Mouse (Mus musculus) CH12.LX (cell line): ENCODE measurements around the gene Traf3ip2.

Experiments
- CTCF ChIP-seq, 2 experiments: IDR thresholded peaks in 1 of 2; conservative IDR thresholded peaks in 1 of 2; 2 replicates each; pipeline ENCODE4 v1.5.1; 2011 to 2012; ENCODE audit warnings: low read depth in 2 of 2, low read length in 2 of 2, improper control_type of control experiment in 1 of 2, inconsistent platforms in 1 of 2, mild to moderate bottlenecking in 1 of 2, moderate library complexity in 1 of 2
- EP300 ChIP-seq: IDR thresholded peaks from 2 replicates; pipeline ENCODE4 v1.6.1; 2011; ENCODE audit warnings: low read length, improper control_type of control experiment
- ETS1 ChIP-seq: conservative IDR thresholded peaks from 2 replicates; pipeline ENCODE4 v1.6.1; 2012; ENCODE audit warnings: low read depth, mild to moderate bottlenecking, inconsistent platforms, low read length, improper control_type of control experiment, moderate library complexity
- IRF4 ChIP-seq: IDR thresholded peaks from 2 replicates; pipeline ENCODE4 v1.6.1; 2014; ENCODE audit warnings: low read depth, mild to moderate bottlenecking, inconsistent platforms, low read length, improper control_type of control experiment
- JUN ChIP-seq: IDR thresholded peaks from 2 replicates; pipeline ENCODE4 v1.6.1; 2011; ENCODE audit warnings: low read depth, mild to moderate bottlenecking, low read length, improper control_type of control experiment, moderate library complexity; ENCODE audit not compliant: insufficient read depth
- JUND ChIP-seq: conservative IDR thresholded peaks from 2 replicates; pipeline ENCODE4 v1.6.1; 2011; ENCODE audit warnings: low read depth, low read length, improper control_type of control experiment
- MAZ ChIP-seq: IDR thresholded peaks from 2 replicates; pipeline ENCODE4 v1.6.1; 2012; ENCODE audit warnings: low read depth, mild to moderate bottlenecking, inconsistent platforms, low read length, improper control_type of control experiment, moderate library complexity
- RAD21 ChIP-seq: IDR thresholded peaks from 2 replicates; pipeline ENCODE4 v1.6.1; 2011; ENCODE audit warnings: low read depth, mild to moderate bottlenecking, low read length, improper control_type of control experiment, moderate library complexity
- RCOR1 ChIP-seq: conservative IDR thresholded peaks from 2 replicates; pipeline ENCODE4 v1.6.1; 2012; ENCODE audit warnings: low read depth, mild to moderate bottlenecking, inconsistent platforms, low read length, improper control_type of control experiment
- TBP ChIP-seq: conservative IDR thresholded peaks from 2 replicates; pipeline ENCODE4 v1.6.1; 2011; ENCODE audit warnings: low read depth, low read length, improper control_type of control experiment
- USF1 ChIP-seq: IDR thresholded peaks from 2 replicates; pipeline ENCODE4 v1.6.1; 2014; ENCODE audit warnings: low read depth, mild to moderate bottlenecking, inconsistent platforms, low read length, improper control_type of control experiment

- TF ChIP-seq RAD21 (no peak), RCOR1 (no peak), ETS1 (no peak), CTCF (conservative IDR thresholded peaks at IDR 0.05 in 1 of 2, IDR thresholded peaks at IDR 0.05 in 1 of 2; ENCODE audit: low read depth in 2 of 2, low read length in 2 of 2) (no peak), JUN (no peak), TBP (no peak), MAZ (no peak), EP300 (no peak), USF1 (no peak), IRF4 (no peak), JUND (no peak)
Measured at GRCm38 (mm10) chr10:39620626-39621025, 7.9 kb downstream of the Traf3ip2 start.
